Mouse (Mus musculus) frontal cortex, adult (tissue): ENCODE measurements around the gene Padi4.
A peak's percentile ranks its signal among the peaks of the same experiment; 100 is the strongest.

ENCODE experiments used
- ATAC-seq: cut with Nextera tagmentation; 2 replicates; pipeline ENCODE4 v1.9.2; 2017; ENCODE audit warnings: mild to moderate bottlenecking, moderate library complexity, mixed read lengths; ENCODE audit not compliant: low TSS enrichment

Padi4 gene

DNA sequence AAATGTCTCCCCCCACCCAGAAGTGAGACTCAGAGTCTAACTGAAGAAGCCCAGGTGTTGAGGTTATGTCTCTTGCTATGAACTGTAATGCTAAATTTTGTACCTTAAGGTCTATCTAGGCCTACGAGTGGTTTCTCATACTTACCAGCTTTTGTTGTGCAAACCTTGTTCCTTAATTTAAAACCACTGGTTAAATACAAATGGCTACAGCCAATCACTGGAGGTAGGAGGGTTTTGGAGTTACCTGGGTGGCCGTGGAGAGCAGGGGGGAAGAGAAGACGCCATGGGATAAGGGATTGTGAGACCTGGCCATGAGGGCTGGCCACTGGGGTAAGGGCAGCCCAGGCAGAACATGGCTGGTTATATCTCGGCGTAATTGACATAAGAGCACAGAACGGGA is 14.2 kb upstream of the Padi4 start:
- no peak for ATAC-seq

DNA sequence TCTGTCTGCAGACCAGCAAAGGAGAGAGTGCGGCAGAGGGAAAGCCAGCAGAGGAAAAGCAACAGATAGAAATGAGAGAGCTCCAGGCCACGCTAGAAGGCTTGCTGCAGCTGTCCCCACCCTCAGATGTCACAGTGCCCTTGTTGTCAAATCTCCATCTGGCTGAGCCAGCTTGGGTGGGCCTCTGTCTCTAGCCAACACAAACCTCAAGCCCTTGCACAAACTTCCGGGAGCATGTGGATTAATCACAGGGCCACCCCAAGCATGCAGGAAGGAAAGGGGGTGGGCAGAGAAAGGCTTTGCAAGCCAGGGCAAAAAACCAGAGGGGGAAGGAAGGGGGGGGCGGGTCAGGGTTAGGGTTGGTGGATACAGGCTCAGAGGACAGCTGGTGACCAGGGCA is 13.4 kb upstream of the Padi4 start:
- no peak for ATAC-seq

DNA sequence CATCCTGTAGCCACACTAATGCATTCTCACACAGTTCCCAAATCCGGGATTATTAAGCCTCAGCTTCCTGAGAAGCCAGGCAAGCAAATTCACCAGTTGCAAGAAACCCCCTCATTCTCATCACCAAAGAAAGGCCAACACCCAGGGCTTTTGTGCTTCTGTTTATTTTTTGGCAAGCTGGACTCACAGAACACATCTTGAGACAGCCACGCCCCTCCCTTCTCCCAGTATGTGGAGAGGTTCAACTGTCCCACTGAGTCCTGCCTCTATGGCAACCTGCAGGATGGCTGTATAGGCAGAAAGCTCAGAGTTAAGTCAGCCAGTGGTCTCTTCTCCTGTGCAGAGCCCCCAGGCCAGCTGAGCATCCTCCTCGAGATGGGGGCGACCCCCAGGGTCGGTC is 11.2 kb upstream of the Padi4 start:
- ATAC-seq, result no peak

DNA sequence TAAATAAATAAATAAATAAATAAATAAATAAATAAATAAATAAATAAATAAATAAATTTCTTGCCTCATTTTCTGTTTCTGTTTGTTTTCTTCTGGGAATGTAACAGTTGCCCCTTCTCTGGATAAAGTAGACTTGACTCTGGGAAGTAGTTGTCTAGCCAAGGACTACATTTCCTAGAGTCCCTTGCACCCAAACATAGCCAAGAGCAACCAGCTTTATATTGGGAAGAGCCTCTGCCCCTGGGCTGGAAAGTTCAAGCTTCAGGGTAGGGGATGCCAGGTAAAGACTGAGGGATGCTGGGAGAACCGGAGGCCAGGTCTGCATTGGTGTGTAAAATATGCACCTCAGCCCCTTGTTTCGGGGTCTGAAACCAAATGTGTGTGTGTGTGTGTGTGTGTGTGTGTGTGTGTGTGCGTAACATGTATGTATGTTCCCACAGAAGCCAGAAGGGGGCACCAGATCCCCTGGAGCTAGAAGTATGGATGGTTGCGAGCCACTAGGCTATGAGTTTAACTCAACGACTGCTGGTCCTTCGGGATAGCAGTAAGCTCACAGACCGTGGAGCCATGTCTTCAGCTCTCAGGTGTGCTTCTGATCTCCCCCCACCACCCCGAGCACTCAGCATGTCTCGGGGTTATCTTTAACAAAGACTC is 10.4 kb upstream of the Padi4 start:
- ATAC-seq, result no peak

DNA sequence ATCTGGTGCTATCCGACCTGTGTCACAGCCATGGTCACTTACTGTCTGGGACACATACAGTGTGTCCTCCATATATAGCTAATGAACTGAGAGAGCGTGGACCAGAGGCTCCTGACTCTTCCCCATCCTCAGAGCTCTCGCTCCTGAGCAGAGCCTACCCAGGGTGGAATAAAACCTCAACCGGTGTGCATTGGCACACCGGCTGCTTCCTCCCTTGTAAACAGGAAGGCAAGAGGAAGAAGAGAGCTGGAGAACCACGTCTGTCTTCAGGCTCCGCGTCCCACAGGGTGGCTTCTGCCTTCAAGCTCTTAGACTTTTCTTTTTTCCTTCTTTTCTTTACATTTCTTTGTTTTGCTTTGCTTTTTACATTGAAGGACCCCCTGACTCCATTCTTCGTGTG is 8.8 kb upstream of the Padi4 start:
- no peak for ATAC-seq

DNA sequence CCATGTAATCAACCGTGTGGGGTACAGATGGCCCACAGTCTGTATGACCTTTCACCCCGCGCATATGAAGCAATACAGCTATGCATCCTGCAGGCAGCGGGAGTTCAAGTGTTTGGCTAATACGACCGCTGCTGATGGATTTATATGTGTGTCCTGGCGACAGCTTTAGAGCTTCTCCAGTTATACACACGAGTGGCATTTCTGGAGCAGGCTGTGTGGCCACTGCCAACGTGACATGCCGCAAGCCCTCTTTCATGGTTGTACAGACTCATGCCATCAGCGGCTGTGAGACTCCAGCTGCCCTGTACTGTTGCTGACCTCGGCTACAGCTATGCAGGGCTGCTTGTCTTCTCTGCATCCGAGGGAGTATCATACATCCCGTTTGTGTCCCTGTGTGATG is 6.5 kb upstream of the Padi4 start:
- no peak for ATAC-seq

DNA sequence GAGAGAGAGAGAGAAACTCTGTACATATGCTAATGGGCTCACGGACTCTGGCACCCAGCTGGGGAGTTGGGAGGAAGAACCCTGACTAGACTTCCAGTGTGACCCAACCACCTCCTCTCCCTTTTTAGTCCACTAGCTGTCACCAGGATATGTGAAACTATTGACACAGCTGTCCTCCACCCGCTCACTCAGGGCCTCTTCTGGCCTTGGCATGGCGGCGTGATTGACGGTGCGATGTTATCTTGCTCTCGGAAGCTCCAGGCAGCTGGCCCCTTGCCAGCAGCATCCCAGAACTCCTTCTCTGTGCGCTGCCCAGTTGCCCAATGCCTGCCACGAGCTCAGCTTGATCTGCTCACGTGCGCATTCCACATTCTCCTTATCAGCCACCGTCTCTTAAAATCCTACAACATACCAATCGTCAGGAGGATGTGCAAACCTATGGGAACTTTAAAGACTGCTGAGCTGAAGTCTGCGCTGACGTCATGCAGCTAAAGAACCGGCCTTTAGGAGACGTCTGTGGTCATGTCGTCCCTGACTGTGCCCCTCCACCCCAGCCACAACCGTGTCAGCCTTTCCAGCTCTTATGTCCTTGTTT is 5.9 kb upstream of the Padi4 start:
- no peak for ATAC-seq

DNA sequence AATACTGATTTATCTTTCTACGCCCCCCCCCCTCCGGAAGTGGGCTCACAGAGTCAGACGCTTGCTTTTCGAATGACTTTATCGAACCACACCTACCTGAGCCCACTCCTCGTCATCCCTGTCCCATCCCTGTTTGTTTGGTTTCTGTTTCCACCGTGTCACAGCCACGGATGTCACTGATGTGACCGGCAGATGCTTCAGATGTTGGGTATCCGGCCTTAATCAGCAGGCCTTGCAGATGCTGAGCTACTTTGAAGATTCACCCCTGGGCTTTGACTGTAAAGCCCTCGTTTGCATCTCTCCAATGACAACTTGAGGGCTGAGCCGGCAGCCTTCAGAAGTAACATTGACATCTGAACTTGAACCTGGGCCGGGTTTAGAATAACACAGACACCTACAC is 2.6 kb upstream of the Padi4 start:
- no peak for ATAC-seq

DNA sequence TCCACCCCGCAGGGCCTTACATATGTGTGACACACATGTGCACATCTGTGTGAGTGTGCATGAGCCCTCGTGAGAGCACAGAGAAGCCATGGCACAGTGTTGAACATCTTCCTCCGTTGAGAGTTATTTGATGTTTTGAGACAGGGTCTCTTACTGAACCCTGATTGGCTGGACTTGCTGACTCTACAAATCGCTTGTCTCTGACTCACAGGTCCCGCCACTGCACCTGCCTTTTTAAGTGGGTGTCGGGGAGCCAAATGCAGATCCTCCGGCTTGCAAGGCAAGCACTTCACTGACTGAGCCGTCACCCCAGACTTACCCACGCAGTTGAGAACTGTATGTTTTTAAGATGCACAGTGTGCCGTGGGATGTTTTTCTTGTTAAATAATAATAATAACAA is 1.8 kb upstream of the Padi4 start:
- ATAC-seq, result no peak

DNA sequence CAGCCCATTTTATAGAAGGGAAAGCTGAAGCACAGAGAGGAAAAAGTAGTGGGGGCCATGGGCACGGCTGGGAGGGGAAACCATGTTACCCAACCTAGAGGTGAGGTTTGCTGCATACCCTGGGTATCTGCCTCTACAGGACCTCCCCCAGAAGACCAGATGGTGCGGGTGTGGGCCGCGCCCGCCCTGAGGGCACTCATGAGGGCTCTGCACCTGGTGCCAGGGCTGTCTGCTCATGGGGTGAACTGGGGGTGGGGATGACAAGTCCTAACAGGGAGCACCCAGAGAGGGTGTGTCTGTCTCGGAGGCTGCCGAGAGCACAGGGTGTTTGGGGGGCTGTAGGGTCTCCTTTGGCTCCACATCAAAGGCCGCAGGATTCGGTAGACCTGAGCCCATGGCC is 857 bp upstream of the Padi4 start:
- no peak for ATAC-seq

DNA sequence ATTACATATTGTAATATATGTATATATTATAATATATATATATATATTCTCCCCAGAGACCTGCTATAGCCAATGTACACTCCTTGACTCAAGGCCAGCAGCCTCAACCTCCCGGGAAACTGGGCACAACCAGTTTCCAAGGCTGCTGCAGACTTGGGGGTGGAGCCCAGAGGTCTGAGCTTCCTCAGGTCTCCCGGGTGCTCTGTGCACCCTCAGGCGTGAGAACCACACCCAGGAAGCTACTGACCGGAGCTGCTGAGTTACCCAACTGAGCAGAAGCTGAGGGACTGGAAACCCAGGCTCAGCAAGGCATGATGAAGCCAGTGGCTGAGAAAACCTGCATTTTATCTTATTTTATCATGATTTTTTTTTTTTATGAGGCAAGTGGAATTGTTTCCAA is 2.9 kb downstream of the Padi4 start:
- ATAC-seq, result no peak

DNA sequence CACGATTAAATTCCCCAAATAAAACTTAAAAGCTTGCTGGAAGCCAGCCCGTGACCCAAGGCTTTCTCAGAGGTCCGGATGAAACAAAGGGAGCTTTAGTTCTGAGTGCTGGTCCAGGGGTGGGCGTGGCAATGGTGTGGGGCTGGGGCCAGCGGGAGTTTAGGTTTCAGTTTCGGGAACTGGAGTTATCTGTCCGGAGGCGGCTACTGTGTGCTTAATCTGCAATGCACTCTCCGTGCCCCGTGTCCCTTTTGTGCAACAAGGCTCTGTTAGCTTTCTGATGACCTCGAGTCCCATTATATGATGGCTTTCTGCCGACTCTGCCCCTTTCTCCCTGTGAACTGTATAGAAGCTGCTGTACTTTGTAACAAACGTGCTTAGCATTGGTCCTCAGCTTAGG is 3.6 kb downstream of the Padi4 start:
- no peak for ATAC-seq

DNA sequence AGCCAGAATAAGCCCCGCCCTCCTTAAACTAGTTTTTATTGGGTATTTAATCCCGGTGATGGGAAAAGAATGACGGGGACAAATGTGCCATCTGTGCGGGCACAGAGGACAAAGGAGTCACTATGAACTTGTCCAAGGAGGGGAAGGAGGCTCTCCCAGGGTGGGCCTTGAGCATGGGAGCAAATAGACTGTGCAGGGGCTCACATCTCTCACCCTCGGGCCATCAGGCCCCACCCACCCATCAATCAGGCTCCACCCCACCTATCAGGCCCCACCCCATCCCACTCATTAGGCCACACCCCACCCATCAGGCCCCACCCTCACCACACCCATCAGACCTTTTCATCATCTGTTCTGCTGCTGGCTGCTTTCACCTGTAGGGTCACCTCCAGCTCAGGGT is 5.1 kb downstream of the Padi4 start:
- no peak for ATAC-seq

DNA sequence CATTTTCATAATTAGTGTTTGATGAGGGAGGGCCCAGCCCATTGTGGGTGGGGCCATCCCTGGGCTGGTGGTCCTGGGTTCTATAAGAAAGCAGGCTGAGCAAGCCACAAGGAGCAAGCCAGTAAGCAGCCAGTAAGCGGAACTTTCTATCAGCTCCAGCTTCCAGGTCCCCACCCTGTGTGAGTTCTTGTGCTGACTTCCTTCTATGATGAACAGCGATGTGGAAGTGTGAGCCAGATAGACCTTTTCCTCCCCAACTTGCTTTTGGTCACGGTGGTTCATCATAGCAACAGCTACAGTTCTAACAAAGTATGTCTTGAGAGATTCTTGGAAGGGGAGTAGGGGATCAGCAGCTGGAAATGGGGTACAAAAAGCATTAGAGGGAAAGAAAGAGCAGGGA is 8.1 kb downstream of the Padi4 start:
- ATAC-seq, result no peak

DNA sequence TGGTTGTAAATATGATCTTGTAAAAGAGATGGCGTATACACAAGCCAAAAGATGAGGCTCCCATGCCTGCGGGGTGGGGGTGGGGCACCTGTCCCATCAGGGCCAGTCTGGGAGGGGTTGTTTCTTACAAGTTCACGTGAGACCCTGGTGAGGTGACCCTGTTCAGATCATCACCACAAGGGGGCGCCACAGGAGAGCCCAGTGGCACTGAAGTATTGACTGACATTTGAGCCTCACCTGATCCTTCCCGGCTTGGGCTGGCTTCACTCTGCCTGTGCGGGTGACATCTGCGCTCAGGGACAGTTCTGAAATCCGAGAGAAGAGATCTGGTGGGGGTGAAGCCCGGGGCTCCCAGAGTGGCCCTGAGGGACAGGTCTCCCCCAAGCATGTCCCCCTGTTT is 10.9 kb downstream of the Padi4 start:
- ATAC-seq, result no peak

DNA sequence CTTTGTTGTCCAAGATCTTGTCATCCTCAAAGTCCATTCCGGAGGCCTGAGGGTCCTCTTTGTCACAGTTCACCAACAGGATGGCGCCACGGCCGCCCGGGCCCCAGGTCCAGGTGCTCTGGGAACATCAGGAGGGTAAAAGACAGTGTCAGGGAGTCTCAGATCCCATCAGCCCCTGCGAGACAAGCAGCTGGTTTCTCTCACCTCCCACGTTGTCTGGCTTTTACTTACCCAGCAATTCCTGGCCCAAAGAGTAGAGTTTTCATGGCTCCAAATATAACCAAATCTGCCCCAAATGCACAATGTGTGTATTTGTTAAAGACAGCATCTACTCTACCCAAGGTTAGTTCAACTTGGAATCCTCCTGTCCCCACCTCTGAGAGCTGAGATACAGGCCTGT is 12.4 kb downstream of the Padi4 start:
- no peak for ATAC-seq

DNA sequence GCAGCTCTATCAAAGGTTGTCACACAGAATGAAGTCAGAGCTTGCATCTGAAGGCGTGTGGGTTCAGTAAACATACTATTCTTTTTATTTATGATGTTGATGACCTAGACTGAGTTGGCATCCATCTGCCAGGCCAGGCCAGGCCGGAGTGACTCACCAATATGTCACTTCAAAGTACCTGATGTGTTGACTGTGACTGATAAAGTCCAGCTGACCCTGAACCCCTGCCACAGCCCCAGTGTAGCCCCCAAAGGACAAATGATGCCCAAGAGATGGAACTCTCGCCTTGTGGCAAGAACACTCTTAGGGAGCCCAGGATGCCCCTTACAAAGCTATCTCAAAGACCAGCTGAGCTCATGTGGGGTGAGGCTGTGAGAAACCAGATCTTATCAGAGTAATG is 18.2 kb downstream of the Padi4 start:
- ATAC-seq, result no peak

DNA sequence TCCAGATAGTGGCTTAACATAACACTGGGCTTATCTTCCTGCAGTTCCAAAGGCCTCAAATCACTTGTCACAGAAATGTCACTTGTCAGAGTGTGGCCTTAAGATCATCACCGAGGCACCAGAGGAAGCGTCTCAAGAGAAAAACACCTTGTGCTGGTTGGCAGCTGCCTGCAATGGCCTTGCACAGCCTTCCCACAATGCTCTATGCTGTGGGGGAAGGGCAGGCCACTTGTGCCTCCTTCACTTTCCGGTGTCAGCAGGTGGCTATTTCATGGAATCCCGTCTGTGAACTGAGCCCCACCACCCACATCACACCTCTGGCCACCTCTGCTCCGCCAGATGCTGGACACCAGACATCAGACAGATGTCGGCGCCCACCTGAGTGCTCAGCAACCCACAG is 20.7 kb downstream of the Padi4 start:
- no peak for ATAC-seq

DNA sequence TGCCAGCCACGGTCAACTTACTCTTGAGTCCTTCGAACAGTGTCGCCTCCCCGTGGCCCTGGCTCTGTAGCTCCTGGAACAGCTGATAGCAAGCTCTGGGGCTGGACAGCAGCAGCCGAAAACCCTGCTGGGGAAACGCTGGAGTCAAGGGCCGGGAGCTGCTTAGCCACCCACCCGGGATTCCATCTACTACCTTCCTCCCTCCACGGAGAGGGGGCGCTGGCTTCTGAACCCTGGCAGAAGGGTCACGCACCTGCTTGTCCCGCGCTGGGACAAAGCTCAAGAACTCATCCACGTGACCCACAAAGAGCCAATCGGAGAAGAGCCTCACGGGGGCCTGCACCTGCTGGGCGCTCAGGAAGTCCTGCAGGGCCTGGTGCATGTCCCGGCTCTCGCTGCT is 23.7 kb downstream of the Padi4 start:
- no peak for ATAC-seq

DNA sequence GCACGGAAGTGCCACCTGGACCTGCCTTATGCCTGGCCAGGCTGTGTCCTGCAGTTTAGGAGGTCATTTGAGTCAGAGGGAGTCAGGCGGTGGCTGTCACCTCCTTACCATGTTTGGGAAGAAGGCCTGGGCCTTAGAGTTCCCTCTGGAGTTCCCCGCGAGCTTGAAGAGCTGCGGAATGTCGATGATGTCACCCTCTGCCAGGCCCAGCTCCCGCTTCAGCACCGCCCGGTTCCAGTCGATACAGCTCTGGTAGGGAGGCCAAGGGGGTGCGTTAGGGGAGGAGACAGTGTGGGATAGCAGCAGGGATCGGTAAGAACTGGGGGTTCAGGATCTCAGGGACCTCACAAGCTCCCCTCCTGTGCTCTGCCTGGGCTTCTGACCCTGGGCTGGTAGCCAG is 26.1 kb downstream of the Padi4 start:
- ATAC-seq, result no peak

DNA sequence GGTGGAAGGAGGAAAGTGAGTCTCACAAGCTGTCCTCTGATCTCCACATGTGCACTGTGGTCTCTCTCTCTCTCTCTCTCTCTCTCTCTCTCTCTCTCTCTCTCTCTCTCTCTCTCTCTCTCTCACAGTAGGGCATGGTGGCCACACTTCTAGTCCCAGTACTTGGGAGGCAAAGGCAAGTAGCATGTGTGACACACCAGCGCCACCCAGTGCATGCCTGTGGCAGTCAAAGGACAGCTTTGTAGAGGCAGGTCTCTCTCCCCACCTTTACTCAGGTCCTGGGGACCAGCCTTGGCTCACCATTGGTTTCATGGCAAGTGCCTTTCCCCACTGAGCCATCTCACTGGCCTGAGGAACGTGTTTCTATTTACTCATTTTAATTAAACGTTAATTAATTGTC is 29.4 kb downstream of the Padi4 start:
- peak; percentile 70; the same call in 1 of the 2 replicates for ATAC-seq

DNA sequence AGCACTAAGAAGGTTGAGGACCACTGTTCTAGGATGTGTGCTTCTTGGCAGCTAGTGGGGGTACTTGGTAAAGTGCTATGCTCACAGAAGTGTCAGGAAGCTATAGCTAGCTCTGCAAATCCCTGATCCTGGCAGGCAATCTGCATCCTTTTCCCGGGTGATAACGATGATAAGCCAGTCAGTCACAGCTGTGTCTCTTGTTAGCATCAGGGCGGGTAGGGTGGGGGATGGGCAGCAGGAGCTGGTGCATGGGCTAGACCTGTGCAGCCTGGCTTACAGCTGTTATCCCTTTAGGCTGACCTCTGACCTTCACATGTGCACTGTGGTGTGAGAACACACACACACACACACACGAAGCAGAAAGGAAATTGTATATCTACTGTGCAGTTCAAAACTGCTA is 30.9 kb downstream of the Padi4 start:
- no peak for ATAC-seq

DNA sequence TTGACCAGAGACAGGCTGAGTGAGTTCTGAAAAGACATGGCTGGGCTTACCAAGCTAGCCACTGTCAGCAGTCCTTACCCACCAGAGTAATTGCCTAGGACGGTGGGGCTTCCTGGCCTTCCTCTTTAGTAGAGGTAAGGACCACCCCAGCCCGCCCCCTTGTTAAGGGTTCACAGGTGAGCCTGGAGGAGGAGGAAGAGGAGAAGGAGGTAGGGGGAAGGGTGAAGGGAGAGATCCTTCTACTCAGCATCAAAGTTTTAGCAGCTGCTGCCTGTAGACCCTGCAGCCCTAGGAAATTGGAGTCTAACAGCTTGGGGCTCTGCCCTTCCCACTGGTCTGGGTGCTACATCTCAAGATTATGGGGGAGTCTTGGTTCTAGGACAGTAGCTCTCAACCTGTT is 31.5 kb downstream of the Padi4 start, which contains the start of gene Padi6:
Gene Padi6 (minus strand): TSS at position 101 of the 400 bp plus-strand sequence.
- no peak for ATAC-seq

DNA sequence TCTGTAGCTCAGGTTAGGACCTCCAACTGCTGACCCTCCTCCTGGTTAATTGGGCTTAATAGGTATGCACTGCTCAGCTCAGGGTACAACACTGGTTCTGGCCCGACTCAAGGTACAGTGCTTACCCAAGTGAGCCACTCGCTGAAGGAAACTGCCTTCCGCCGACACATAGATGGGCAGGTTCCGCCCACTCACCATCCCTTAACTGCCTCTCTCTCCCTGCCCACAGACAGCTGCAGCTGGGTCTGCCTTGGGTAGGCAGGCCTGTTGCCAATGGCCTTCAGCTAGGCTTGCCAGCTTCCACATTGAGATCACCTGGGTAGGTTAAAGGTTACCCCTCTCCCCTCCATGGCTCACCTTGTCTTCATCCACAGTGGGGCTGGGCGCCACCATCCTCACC is 32.6 kb downstream of the Padi4 start:
- ATAC-seq, result peak; percentile 81; the same call in 1 of the 2 replicates
